Mouse (Mus musculus): Measurements from ENCODE around the gene Mreg.
A peak's percentile ranks its signal among the peaks of the same experiment; 100 is the strongest.

Gene Mreg

GRCm38 (mm10) chr1:72226887-72227481 lies 14.9 kb upstream of the Mreg start:
- no peak for DNase-seq

DNA sequence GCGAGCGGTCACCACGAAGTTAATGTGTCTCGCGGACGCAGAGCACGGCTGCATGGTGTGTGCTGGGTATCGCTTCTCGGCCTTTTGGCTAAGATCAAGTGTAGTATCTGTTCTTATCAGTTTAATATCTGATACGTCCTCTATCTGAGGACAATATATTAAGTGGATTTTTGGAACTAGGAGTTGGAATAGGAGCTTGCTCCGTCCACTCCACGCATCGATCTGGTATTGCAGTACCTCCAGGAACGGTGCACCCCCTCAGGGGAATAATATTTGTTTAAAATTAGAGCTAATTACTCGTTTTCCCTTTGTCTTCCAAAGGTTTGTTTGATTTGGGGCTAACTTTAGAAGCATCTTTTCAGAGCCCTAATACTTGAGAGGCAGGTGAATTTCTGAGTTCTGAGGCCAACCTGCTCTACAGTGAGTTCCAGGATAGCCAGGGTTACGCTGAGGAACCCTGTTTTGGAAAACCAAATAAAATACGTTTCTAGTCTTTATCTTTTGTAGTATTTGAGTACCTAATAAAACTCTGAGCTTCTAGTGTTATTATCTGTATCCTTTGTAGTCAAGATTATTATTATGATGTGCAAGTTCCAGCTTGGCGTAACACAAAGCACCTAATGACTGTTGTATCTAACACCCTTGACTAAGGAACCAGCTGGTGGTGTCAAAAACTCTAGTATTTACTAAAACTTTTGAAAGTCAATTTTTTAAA lies 14.2 kb upstream of the Mreg start:
- no peak for DNase-seq

DNA sequence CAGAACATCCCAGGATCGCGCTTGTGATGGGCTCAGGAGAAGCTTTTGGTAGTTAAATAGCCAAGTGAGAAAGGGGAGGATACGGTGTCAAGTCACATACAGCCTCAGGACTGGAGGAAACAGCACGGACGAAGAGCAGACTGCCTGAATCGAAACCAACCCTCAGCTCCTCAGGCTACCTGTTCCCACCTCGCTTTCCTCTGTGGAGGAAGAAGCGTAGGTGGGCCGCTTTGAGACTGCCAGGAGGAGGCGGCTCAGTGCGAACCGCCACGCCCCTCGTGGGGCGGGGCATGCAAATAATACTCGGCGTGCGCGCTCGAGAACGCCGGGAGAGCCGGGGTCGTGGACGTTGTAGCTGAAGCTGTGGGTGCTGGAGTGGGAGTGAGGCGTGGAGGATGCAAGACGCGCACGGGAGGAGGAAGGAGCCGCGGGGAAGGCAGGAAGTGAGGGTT lies 13.6 kb upstream of the Mreg start:
- peak; percentile 67 for DNase-seq

- no peak for DNase-seq
Observed at GRCm38 (mm10) chr1:72225054-72225718, 13.1 kb upstream of the Mreg start.

DNA sequence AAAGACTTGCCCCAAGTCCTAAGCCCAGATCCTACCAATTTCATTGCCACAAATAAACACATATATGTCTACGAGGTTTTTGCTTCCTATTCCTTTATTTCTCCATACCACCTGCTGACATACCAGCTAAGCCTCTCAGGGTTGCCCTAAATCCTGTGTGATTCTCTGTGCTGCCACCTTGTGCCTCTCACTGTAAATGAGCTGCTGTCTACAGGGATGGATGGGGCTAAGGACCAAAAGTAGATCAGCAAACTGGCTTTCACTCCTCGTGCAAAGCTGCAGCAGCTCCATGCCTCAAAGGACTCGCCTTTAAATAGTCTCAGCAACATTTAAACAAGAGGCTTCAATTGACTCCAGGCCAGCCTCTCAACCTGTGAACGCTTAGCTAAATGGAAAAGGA lies 7.9 kb upstream of the Mreg start:
- DNase-seq, result peak; percentile 32

GRCm38 (mm10) chr1:72219116-72219515 lies 7.0 kb upstream of the Mreg start:
- no peak for DNase-seq

DNA sequence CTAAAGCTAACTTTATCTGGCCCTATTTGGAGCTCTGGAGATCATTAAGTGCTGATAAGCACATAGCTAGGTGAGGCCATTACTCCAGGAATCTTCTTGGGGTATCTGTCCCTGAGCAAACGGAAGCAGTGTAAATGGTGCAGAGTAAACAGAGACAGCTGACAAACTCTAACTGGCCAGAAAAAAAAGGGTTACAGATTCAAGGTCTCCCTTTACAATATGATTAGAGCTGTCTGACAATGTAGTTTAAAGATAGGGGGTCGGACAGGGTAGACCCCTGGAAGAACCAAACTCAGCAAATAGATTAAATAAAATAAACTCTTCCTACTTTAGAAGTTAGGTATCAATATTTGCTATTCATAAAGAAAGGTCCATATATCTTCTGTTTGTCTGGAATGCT lies 6.5 kb upstream of the Mreg start:
- no peak for DNase-seq

DNA sequence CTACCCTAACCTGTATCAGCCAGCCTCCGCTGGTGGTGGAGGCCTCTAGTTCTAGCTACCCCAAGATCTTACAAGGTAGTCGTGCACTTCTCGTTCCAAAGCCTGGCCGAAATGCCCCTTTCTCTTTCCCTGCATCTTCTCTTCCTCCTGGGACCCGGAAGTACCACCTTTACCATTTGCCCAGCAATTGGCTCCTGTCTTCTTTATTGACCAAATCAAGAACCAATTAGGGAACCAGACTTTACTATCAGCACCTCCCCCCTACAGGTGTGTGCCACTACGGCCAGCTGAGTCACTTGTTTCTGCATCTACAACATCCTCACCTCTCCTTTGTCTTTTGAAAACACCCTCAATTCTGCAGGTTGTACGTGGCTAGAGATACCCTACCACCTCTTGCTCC lies 4.7 kb upstream of the Mreg start:
- no peak for DNase-seq

DNA sequence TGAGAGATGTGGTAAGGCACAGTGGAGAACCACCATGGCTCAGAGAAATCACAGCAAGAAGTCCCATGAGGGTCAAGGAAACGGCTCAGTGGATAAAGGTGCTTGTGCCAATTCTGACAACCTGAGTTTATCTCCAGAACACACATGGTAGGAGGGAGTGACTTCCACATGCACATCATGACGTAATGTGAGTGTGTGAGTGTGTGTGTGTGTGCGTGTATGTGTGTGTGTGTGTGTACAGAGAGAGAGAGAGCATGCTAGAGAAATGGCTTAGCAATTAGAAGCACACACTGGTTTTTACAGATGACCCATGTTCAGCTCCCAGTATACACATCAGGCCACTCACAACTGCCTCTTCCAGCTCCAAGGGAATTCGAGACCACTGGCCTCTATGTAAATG lies 3.1 kb upstream of the Mreg start:
- no peak for DNase-seq

- no peak for DNase-seq
Observed at GRCm38 (mm10) chr1:72214470-72214961, 2.4 kb upstream of the Mreg start.

GRCm38 (mm10) chr1:72213954-72214353 lies 1.8 kb upstream of the Mreg start:
- DNase-seq, result no peak

DNA sequence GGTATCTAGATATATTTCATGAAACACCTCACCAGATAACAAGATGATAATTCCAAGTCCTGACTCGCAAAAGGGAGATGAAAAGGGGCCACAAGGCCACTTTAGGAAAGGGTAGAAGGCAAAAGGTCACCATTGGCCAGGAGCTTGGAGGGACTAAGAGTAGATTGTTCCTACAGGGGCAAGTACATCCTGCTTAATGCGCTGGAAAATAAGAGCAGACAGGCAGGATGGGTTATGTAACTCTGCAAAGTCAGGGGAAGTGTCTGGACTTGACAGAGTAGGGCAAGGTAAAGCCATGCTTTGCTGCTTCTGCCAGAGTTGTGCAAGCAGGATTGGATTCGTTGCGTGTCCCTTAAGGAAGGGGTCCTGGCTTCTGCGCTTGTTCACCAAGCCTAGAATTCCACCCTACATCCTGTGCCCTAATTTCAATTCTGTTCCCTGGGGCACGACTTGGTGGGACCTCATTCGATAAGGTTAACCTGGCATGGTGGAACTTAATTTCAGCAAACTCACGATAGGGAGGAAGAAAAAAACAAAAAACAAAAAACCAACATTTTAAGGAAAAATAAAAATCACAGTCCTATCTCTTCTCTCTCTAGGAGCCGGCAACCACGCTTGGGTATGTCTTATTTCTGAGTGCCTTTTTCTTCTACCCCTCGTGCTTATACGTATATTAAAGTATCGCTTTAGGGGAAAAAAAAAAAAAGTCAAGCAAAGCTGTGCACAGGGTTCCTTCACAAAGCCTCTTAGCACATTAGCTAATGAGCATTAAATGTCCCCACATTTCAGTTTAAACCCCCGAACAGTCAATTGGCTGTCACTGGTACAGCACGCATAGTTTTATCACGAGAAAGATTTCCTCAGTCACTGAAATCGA lies 1.1 kb downstream of the Mreg start:
- no peak for DNase-seq

DNA sequence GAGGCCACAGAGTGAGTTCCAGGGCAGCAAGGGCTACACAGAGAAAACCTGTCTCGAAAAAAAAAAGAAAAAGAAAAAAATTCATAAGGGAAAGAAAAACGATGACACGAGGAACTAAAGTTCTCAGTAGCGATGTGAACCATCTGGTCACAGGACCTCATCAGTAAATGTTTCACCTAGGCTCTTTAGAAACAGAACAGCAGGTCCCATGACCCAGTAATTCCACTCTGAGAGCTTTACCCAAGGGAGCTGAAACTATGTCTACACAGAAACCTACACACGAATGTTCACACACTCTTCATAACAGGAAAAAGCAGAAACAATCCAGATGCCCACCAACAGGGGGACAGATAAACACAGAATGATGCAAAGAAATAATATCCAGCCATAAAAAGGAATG lies 4.0 kb downstream of the Mreg start:
- no peak for DNase-seq

DNA sequence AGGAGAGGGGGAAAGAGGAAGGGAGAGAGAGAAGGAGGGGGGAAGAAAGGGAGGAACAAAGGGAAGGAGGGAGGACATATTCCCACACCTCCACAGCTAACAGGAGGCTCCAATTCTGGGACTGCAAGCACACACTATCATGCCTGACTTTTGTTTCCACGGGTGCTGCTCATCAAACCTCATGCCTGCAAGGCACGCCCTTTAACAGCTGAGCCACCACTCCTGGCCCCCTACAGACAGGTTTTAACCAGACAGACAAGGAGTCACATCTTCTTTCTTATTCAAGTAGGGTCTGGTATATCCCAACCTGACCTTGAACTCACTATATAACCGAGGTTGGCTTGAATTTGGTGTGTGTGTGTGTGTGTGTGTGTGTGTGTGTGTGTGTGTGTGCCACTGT lies 7.0 kb downstream of the Mreg start:
- DNase-seq, result no peak

DNA sequence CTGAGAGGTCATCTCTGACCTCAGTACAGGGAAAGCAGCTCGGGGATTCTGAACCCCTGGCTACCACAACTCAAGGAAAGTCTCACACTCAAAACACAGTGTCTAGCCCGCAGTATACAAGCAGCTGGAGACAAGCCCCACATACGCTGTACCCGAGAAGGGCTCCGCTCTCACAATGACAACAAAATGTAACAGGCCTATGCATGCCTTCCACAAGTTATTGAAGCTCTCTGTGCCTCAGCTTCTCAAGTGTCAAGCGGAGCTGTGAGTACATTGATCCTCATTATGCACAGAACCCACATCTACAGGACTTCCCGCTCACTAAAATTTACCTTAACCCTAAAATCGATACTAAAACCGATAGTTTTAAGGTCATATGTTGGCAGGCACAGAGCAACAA lies 8.9 kb downstream of the Mreg start:
- DNase-seq, result no peak

DNA sequence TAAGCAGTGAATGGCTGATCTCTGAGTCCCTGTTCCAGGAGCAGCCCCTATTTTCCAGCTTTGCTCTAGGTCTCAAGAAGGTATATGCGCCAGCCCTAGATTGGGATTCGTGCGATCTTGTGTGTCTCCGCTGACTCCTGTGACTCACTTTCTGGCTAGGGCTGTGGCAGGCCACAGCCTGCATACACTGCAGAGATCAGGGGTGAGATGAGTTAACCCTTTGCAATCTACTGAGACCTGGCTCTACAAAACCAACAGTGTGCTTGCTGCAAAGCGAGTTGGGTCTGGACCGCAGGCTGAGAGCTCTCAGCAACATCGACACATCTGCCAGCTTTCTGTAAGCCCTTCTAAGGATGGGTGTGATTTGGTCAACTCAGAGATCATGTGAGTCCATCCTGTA lies 9.4 kb downstream of the Mreg start:
- DNase-seq, result no peak

DNA sequence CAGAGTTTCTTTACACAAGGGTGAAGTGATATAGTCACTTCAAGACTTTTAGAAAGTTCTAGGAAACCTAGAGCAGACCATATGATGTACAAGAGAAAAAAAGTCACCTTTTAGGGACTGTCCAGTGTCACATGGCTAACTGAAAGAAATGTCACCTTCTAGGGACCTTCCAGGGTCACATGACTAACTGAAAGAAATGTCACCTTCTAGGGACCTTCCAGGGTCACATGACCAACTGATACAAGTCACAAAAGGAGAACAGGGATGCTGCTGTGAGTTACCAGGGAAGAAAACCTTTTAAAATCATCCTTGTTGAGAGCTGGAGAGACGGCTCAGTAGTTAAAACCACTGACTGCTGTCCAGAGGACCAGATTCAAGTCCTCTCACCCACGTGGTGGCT lies 10.0 kb downstream of the Mreg start:
- DNase-seq, result no peak

GRCm38 (mm10) chr1:72201126-72201525 lies 11.0 kb downstream of the Mreg start:
- no peak for DNase-seq

DNA sequence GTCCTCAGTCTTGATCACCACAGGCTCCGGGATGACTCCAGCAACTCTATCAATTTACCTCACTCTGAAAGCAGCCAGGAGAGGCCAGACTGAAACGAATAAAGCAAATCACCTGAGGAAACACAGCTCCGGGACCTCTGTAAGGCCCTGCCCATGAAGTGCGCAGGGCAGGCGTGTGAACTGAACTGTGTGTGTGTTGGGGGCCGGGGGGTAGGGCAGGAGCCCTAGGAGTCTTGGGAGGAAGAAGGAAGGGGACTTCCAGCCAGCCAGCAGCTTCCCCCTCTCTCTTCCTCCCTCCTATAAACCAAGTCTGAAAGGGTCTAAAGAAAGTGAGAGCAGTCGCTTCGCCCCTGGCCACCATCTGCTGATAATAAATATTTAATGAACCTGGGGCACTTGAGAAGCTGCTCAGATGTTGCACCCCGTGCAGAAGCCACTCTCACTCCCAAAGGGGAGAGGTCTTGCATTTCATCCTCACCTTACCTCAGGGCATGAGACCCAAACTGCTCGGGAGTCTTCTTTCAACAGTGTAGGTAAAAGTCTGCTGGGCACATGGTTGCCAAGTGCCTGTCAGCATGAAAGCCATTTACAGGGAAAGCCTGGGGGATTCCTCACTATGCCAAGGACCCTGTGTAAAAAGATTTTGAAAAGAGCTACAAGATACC lies 13.8 kb downstream of the Mreg start:
- no peak for DNase-seq

- no peak for DNase-seq
Observed at GRCm38 (mm10) chr1:72196626-72197359, 15.3 kb downstream of the Mreg start.

DNA sequence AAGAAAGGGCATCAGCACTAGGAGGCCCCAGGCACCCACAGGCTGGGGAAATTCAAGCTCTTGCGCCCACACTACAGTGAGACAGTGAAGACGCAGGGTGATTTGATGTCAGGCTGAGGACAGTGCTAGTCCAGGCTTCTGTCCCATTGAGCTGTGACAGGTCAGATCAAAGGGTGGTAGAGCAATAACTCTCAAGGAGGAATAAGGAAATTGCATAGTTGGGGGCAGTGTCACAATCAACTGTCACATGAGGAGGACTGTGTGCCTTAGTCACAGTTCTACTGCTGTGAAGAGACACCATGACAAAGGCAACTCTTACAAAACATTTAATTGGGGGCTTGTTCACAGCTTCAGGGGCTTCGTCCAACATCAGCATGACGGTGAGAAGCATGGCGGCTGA lies 16.0 kb downstream of the Mreg start:
- no peak for DNase-seq

GRCm38 (mm10) chr1:72191449-72191848 lies 20.7 kb downstream of the Mreg start:
- no peak for DNase-seq
